Mouse (Mus musculus) retina, postnatal 7 days (tissue): ENCODE results near the gene Tmem183a.
A peak's percentile ranks its signal among the peaks of the same experiment; 100 is the strongest.

Source experiments
- DNase-seq: peaks from one replicate; pipeline ENCODE4 v3.0.0-alpha.2; 2012; ENCODE audit warnings: low read depth, low spot score

Tmem183a gene

DNA sequence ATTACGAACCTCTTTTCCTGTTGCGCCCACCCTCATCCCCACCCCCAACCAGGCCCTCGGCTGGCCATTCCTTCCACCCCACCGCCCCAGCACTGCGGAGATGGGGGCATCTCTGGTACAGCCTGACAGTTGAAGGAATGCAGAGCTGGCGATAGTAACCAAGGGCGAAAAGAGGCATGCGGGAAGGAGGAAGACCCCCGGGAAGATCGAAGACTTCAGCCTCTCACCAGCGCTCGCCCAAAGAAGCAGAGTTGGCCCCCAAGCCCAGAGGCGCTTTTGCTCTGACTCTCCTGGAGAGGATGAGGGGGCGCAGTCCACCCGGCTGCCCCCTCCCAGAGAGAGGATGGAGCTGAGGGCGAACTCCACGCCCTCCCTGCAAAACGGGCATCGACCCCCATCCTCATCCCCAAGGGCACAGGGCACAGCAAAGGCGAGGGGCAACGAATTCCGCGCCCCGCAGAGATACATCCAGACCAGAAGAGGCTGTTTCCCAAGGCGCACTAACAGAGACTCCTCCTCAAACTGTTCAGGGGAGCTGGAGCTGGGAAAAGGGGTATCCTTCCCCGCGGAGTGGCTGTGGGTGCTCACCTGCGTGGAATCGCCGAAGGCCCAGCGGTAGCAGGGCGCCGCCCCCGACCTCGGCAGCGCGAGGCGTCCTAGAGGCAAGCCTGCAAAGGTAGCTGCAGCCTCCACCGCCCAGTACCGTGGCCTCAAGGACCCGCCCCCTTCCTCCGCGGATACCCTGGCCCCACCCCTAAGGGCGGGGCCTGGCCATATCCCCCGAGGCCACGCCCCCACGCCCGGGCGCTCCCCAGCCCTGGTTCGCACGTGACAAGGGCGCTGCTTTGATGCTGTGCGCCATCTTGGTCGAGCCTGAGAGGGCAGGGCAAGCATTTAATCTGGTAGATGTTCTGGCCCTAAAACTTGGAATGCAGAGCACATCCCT lies 17.5 kb downstream of the Tmem183a start:
- DNase-seq = peak; percentile 80

GRCm38 (mm10) chr1:134343567-134343966 lies 18.2 kb downstream of the Tmem183a start:
- no peak for DNase-seq

DNA sequence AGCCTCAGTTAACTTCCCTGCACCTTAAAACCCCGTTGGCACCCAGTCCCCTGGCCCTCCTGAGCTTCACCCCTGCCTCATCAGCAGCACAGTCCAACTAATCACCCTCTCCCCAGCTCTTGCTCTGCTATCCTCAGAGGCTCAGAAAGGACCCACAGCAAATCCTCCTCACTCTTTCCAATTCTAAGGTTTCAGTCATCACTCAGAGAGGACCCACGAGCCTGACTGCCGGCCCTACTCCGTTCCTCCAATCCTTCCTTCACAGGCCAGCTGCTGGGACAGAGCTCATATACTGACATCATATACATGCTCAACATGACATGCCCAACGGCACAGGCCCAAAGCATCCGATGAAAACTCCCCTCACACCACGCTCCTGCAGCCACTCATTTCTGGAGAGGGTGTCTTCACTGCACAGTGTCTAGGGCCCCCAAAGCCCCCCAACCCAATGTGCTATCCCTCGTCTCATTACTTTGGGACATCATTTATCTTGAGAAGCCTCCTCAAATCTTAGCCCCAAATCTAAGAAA lies 18.9 kb downstream of the Tmem183a start:
- no peak for DNase-seq

DNA sequence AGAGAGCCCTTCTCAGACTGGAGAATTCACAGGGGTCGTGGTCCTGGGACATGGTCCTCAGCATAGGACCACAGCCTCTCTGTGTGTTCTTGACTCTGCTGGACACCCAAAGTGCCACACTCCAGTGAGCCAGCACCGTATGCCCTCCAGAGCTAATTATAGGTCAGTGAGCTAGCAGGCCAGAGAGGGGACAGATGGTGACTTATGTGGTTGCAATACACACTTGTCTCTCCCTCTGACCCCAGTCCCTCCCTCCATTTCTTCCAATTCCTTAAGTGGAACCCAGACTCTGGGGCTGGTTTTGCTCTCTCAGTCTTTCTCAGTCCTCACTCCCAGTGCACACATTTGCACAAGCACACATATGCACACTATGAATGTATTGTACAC lies 19.5 kb downstream of the Tmem183a start:
- DNase-seq = no peak

DNA sequence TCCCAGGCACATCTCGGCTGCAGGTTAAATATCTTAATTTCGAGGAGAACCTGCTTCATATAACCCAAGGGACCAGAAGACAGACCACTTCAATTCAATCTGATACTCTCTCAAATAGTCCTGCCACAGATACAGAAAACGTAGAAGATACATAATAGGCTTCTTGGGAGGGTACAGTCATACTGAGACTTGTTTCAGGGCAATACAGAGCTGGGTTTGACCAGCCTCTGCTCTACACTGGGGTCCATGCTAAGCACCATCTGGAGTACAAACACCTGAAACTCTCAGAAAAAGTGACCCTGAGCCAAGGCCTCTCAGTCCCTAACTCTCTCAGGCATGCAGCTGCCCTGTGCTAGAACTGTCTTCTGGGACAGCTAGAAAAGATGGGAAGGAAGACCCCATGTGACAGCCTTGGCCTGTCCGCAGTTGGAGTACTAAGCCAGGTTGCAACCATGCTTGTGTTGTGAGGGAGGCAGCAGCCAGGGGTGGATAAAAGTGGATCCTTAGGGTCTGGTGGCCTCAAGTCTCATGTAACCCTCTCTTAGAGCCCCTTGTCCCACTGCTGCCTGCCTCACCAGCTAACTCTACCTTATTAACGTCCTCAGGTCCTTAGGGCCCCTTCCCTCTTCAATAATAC lies 20.0 kb downstream of the Tmem183a start:
- DNase-seq = no peak

GRCm38 (mm10) chr1:134339757-134340619 lies 21.8 kb downstream of the Tmem183a start:
- no peak for DNase-seq

DNA sequence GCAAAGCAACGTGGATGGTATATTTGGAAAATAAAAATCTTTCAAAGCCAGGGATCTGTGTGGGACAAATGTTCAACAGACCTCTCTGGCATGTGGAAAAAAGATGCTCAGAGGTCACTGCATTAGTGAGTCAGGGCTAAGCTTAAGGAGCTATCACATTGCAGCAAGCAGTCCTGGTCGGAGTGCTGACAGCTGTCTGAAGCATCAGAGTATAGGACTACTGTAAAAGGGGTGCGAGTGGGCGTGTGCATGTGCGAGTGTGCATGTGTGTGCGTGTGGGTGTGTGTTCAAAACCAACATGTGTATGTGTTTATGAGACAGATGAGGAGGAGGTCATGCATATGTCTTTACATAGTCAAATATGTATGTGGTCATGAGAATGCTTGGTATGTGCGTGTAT lies 22.6 kb downstream of the Tmem183a start:
- no peak for DNase-seq

GRCm38 (mm10) chr1:134336958-134337710 lies 24.6 kb downstream of the Tmem183a start:
- no peak for DNase-seq

DNA sequence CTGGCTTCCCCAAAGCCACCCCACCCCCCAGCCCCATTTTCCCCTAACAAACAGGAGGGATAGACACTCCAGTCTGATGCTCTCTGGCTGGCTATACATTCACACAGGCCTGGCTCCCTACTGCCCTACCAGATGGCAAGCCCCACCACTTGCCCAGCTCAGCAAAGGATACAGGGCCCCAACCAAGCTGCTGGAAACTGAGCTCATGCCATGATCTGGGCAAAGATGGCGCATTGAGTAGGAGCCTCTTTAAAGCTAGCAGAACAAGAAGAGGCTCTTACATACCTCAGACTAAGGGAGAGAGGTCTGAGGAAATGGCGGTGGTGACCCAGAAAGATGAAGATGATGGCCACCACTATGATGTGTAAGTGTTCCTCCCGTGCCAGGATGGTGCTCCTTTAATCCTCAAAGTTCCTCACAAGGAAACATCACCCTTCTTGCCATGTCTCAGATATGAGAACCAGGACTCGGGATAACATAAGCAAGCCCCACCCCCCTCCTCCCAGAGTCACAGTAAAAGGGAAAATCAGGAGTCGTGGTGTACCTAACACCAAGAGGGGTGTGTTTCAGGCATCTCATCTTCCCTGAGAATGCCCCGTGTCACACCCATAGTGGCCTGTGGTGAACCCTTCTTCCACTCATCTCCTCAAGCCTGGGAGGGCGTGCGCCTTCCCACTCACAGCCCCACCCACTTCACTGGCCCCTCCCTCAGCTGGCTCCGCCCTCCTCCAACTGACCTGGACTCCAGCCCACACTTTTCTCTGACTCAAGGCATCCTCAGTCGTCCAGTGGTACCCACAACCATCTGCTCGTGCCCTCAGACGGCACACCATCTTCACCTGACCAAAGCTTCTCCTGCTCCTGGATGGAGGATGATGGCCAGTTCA lies 25.6 kb downstream of the Tmem183a start:
- DNase-seq = no peak

GRCm38 (mm10) chr1:134335211-134335923 lies 26.4 kb downstream of the Tmem183a start:
- DNase-seq = no peak

DNA sequence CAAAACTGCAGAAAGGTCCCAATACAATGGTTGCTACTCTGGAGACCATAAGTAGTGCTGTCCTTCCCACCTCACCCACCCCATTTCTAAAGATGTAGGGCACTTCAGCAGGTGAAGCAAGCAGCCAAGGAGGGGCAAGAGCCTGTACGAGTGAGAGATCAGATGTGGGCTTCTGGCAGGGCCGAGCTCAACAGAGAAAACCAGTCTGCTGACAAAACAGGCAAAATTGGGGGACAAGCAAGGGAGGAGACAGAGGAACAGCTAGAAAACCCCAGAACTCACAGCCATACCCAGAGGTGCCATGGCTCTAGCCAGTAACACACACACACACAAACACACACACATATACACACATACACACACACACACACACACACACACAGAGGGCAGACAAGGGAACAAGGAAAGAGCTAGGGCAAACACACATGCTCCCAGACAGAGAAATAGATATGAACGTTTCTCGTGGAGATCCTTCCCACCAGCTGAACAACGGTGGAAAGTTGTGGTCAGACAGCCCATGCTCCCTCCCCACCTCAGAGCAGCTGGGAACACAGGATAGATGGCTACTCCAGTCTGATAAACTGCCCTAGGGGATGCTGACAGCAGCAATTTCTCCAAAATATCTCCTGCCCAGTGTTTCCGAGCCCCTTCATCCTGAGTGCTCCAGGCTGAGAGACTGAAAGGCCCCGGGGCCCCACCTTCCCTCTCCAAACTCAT lies 27.5 kb downstream of the Tmem183a start:
- DNase-seq = no peak

DNA sequence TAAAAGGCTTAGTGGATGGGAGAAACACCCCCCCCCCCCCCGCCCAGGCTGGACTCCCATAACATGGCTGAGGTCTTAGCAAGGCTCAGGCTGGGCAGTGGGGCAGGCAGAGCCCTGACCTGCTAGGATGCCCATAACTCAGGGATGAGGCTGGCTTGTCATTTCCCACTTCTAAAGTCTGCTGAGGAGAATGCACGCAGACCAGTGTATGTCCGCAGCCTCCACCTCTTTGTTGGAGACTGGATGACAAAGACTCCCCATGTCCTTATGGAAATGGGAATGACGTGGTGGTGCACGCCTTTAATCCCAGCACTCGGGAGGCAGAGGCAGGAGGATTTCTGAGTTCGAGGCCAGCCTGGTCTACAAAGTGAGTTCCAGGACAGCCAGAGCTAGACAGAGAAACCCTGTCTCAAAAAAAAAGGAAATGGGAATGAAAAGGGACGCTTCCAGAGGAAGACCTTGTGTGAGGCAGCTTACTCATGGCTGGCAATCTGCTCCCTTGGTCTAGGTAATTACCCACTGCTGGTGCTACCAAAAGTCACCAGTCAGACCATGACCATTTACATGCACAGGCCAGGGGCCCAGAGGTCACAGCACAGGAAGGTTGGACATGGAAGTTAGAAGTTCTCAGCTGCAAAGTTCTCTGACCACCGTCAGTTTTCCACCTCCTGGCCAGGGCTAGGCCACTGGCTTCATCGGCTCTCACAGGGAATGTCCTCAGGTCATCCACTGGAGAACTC lies 28.2 kb downstream of the Tmem183a start:
- no peak for DNase-seq

DNA sequence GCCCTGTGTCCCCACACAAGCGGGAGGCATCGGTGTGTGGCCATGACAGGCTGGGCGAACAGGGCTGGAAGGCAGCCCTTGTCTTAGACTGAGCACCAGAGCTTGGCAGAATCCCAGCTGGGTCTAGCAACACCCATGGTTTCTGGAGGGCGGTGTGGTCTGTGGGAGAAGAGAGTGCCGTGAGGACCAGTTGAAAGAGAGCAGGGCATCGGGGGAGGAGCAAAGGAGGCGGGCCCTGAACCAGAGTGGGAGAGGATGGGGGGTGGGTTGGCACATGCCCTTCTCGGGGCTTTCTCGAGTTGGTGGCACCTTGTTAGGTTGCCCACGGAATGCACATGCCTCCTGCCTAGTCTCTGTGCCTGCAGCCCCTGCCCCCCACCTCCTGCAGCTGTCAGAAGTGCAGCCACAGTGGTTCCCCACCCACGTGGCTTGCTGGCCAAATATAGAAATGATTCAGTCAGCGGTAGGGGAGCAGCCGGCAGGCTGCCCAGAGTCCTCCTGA lies 29.0 kb downstream of the Tmem183a start, which contains the start of gene Ppfia4:
Gene Ppfia4, minus strand, starts transcription at position 159 of the 502 bp plus-strand sequence.
- no peak for DNase-seq

DNA sequence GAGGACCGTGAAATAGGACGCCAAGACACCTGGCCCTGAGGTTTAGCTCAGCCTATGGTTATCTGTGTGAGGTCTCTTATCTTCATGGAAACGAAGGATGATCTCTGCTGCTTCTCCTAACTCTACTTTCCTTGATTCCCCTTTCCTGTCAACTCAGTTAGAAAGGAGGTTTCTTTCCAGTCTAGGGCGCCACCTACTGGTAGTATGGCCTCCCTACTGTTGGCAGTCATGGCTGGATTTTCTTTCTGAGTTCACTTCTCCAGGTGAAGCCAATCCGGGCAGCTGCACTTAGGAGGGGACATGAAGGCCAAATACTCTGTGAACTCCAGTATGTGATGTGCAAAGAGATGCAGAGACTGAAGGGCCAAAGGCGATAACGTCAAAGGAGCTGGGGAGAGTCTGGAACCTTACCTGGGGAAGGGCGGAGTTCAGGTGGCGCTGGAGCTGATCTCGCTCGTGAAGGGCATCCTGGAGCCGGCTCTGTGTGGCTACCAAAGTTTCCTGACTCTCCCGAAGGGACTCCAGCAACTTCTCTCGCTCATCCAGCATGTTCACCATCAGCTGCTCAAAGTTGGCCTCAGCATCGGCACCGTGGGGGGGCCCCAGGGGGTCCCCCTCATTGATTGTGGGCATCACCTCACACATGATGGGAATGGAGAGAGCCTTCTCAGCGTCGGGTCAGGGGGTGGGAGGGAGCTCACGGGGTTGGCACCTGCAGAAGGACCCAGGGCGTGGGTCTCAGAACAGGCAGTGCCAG lies 29.7 kb downstream of the Tmem183a start:
- DNase-seq = peak; percentile 66

GRCm38 (mm10) chr1:134326841-134327346 lies 34.9 kb downstream of the Tmem183a start:
- no peak for DNase-seq

DNA sequence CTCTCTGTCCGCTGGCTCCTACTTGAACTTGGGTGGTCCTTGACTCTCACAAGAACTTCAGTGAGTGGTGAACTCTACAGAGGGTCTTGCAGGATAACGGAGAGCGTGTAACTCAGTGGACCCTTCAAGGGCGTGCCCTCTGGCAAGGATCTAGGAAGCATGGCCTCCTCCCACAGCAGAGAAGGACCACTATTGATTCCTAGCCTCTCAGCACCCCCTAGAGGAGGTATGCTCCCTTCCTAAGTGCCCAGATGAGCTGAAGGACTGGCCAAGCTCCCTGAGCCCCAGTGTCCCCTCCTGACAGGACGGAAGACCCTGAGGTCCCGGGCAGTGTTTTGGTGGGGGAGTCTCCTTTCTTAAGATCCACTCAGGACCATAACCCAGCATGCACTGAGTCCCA lies 39.2 kb downstream of the Tmem183a start:
- DNase-seq = no peak
